Mouse (Mus musculus): ENCODE data around the gene Cstl1.
"Not testable (repeated sequence)": the region's sequence is repeated elsewhere in the genome, so short reads cannot be mapped to it uniquely, and the experiment has no call there.

The Cstl1 gene

GRCm38 (mm10) chr2:148750058-148750457 is at the start of gene Cstl1:
Gene Cstl1 (plus strand): TSS chr2:148750358.
- DNase-seq (ENCODE audit: low spot score), result no peak

- DNase-seq (ENCODE audit: low spot score), result no peak
Observed at GRCm38 (mm10) chr2:148706409-148707201, 43.6 kb upstream of the Cstl1 start.

DNA sequence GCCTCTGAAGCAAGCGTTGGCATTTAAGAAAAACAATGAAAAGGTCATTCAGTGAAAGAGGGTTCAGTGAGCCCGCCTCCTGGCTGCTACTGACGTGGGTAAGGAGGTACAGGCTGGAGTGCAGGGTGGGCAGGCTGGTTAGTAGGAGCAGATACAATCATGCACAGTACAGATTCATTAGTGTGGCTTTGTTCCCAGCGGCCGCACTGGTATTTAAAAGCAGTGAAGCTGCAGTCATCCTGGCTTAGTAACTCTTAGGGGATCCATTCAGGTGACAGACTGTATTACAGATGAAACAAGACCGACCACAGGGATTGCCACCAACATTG is 43.0 kb upstream of the Cstl1 start:
- no peak for DNase-seq (ENCODE audit: low spot score)

- no peak for DNase-seq (ENCODE audit: low spot score)
Observed at GRCm38 (mm10) chr2:148712326-148712725, 37.8 kb upstream of the Cstl1 start.

DNA sequence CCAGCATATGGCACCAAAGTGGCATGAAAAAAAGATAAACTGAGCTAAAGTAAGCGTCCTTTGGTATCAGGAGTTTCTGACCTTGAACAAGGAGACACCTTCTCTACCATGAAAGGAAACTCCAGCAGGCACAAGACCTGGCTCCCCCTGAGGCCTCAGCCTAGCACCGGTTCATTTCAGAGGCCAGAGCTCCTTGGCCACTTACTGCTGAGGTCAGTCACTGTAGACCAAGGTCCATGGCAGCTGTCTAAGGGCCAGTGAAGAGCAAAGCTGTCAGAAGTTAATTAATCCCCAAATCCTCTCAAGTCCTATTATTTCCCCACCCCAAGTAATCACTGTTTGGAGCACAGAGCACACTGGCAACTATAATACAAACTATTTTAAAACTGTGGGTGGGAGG is 33.1 kb upstream of the Cstl1 start:
- no peak for DNase-seq (ENCODE audit: low spot score)

- DNase-seq (ENCODE audit: low spot score), result no peak
Observed at GRCm38 (mm10) chr2:148719271-148719995, 30.7 kb upstream of the Cstl1 start.

DNA sequence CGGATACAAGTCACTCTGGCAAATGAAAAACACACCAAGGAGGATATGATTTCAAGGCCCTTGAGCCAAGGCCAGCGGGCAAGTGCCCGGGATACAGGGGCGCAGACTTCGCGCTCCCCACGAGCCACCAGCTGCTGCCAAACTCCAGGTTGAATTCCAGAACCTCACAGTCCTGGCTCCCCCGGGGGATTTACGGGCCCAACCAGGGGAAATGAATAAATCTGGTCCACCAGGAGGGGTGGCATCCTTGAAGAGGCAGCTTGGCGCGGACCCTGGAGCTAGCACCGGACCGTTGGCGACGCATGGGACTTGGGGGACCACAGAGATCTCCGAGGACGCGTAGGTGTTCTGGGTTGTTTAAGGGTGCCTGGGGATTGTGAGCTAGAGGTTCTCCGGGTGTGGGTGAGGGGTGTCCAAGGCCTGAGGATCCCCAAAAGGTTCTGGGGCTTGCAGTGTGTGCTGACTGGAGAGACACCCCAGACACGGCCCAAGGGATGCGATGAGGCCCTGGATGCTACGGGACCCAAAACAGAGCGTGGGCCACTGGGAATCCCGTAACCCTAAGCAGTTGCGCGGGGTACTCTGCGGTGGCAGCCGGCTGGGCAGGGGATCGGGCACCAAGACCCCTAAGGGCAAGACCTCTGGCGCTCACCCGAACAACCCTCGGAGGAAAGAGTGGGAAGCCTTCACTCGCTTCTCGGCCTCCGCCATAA is 18.4 kb upstream of the Cstl1 start:
- peak; percentile 8 for DNase-seq (ENCODE audit: low spot score)

- peak; percentile 93 for DNase-seq (ENCODE audit: low spot score)
Observed at GRCm38 (mm10) chr2:148732327-148733000, 17.7 kb upstream of the Cstl1 start, which contains the start of gene Napb. Gene Napb (minus strand): TSS chr2:148732467.

- DNase-seq (ENCODE audit: low spot score), result no peak
Observed at GRCm38 (mm10) chr2:148743001-148743400, 7.2 kb upstream of the Cstl1 start.

GRCm38 (mm10) chr2:148743846-148744407 is 6.2 kb upstream of the Cstl1 start:
- no peak for DNase-seq (ENCODE audit: low spot score)

- peak; percentile 65 for DNase-seq (ENCODE audit: low spot score)
Observed at GRCm38 (mm10) chr2:148751893-148752813, 2.0 kb downstream of the Cstl1 start.

- DNase-seq (ENCODE audit: low spot score), result no peak
Observed at GRCm38 (mm10) chr2:148754310-148754846, 4.2 kb downstream of the Cstl1 start.

DNA sequence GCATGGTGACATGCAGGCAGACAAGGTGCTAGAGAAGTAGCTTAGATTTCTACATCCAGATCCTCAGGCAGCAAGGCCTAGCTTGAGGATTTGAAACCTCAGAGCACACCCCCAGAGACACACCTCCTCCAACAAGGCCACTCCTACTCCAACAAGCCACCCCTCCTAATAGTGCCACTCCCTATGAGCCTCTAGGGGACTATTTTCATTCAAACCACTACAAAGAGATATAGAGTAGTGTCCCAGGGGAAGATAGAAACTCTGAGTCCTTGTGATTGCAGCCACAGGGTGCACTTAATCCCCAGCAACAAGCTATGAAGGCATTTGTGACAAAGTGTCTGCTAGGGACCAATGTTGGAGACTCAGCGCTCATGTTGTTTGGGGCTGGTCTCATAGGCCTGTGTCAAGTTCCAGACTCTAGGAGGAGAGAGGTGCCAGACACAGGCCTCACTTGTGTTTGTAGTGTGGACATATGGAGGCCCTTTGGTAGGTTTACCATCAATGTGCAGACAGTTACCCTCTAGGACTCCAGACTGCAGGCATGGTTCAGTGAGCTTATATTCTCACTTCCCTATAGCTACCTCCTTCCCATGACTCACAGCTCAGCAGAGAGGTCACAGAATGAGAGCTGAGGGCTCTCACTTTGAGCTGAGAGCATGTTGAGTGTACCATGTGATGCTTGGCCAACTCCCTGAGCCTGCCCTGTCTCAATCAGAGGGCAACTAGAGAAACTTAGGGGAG is 13.7 kb downstream of the Cstl1 start:
- no peak for DNase-seq (ENCODE audit: low spot score)

DNA sequence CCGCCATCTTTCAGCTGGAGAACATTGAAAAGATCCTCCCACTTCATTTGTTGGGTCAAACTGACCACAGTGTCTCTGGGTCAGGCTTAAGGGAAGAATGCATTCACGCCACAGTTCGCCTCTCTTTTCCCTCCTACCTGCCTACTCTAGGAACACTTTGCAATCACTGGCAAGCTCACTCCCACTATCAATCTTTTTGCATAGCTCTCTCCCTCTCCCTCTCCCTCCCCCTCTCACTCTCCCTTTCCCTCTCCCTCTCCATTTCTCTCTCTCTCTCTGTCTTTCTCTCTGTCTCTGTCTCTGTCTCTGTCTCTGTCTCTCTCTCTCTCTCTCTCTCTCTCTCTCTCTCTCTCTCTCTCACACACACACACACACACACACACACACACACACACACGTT is 21.2 kb downstream of the Cstl1 start, which contains the start of gene Cst11:
Gene Cst11 (minus strand): TSS at position 101 of the 400 bp plus-strand sequence.
- DNase-seq (ENCODE audit: low spot score), result not testable (repeated sequence)

DNA sequence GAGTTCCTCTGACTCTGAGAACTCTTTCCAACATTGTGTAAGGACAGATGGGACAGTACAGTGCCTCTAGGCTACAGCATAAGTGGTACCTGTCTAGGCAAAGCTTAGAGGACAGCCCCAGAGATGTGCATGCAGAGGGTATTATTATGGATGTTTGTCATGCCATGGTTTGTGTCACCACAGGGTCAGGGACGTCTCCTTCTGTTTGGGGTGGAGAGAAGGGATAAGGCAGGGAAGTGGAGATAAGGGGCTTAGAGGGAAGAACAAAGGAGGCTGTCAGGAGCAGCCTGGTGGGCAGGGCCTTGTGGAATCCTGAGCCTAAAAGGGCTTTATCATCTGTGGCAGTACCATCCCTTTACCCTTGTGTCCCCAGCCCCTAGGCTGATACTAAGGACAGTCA is 31.6 kb downstream of the Cstl1 start, which contains the start of gene 8030411F24Rik:
Gene 8030411F24Rik (plus strand): TSS at position 301 of the 400 bp plus-strand sequence.
- DNase-seq (ENCODE audit: low spot score), result peak; percentile 15

- DNase-seq (ENCODE audit: low spot score), result peak; percentile 61
Observed at GRCm38 (mm10) chr2:148789142-148789541, 39.0 kb downstream of the Cstl1 start, which contains the start of gene Cst12. Gene Cst12 (plus strand): TSS chr2:148789361.

DNA sequence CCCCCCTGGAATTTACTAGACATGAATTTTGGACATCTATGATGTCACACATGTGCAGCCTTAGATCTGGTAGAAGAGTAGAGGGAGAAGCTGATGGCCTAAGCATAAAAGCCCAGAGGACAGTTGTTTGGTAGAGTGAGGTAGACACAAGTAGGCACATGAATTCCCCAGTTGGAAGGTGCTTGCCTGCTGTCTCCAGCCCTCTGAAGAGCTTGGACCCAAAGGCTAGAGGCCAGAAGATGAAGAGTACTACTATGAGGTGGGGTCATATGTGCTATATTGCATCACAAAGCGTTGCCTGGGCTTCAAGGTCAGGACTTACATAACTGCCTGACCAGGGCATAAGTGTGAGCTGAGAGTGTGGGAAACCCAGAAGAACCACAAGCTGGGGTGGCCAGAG is 48.3 kb downstream of the Cstl1 start, which contains the start of gene Cst8:
Gene Cst8 (plus strand): TSS at position 301 of the 400 bp plus-strand sequence.
- no peak for DNase-seq (ENCODE audit: low spot score)

GRCm38 (mm10) chr2:148801491-148801921 is 51.3 kb downstream of the Cstl1 start:
- DNase-seq (ENCODE audit: low spot score), result peak; percentile 14
